Mouse (Mus musculus): ENCODE data around the gene 4930550C14Rik. TPM values are rescaled to one million over a fixed set of nuclear protein-coding genes. Genes with fewer than 3 reads are reported as not detected.

Gene 4930550C14Rik
- not detected for total RNA-seq (2021)
- long read RNA-seq, experiment 1 = 0 reads
- long read RNA-seq, experiment 2 = 0 reads

DNA sequence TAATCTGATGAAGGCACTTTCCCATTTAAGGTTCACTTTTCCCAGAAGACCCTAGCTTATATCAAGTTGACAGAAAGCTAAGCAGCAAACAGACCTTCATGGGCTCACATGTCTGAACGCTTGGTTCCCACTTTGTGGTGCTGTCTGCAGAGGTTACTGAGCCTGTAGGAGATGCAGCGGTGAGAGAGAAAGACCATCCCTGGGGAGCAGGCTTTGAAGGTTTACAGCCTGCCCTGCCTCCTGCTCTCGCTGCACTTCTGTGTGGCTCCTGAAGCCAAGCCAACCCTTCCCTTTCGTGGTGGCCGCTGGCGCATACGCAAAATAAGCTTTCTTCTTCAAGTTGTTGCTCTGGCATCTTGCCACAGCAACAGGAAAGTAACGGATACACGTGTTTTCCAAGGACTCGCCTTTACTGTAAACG lies at the start of gene 4930550C14Rik:
Gene 4930550C14Rik, plus strand, starts transcription at position 35 of the 421 bp plus-strand sequence.
- H3K4me3 ChIP-seq = peak within 1 kb of the TSS; percentile 2
- DNase-seq (ENCODE audit: low spot score in 2 of 2) = no peak
- peak within 1 kb of the TSS; percentile 24 for H3K27ac ChIP-seq

DNA sequence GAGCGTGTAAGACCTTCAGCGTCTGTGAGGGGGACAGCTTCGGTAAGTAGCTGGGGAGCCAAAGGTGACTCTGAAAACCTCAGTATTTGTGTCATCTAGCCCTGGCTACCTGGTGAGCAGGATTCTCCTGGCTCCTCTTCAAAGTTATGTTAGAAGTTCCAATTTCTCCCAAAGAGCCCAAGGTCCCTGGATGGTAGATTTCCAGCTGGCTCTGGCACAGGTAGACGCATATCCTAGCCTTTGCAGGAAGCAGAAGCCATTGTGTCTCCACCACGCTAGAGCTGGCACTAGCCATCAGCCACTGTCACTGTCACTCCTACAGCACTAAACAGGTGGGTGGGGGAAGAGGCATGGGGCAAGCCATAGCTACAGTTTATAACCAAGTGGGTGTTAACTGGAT lies 49.0 kb upstream of the 4930550C14Rik start:
- no peak for DNase-seq (ENCODE audit: low spot score in 2 of 2)
- no peak for TF ChIP-seq CTCF (conservative IDR thresholded peaks at IDR 0.05)
- H3K4me3 ChIP-seq = no peak overlapping the region

More for the DNA sequence above, at the start of gene 4930550C14Rik:
- no peak for TF ChIP-seq CTCF (conservative IDR thresholded peaks at IDR 0.05)

DNA sequence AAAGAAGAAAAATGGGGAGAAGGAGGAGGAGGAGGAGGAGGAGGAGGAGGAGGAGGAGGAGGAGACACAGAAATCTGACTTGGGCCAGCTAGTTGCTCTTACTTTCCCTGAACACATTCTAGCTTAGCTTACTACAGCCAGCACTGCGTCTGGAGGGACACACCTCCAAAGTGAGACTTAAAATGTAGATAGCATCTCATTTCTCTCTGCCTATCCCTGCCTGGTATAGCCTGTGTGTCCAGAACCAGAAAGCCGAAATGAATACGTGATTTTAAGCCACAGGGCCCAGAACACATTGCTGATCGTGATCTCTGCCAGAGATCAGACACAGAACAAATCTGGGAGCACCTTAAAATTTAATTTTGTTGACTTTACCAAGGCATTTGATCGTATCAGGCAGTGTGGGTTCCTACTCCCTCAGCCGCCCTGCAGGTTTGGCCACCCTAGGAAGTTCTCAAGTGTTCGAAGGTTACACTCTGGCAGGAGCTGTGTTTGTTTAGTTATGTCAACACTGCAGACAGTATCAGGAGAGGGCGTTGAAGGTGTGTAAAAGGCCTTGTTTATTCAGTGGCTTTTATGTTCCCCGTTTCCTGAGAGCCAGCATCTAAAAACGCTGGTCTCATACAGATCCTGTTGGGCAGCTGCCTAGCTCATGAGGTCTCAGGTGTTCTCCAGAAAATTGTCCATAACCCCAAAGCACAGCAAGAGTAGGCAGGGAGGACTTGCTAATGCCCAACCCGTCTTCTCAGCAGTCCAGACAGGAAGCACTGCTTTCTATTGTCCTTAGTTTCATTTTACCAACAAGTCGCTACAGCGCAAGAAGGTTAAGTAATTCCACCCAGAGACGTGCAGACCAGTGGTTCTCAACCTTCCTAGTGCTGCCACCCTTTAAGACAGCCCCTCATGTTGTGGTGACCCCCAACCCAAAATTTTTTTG lies 45.6 kb upstream of the 4930550C14Rik start:
- TF ChIP-seq CTCF (conservative IDR thresholded peaks at IDR 0.05) = no peak
- no peak for DNase-seq (ENCODE audit: low spot score in 2 of 2)
- Histone ChIP-seq H3K27ac (no peak overlapping the region), H3K4me3 (no peak overlapping the region)

More for the DNA sequence above, 49.0 kb upstream of the 4930550C14Rik start:
- no peak overlapping the region for H3K27ac ChIP-seq

DNA sequence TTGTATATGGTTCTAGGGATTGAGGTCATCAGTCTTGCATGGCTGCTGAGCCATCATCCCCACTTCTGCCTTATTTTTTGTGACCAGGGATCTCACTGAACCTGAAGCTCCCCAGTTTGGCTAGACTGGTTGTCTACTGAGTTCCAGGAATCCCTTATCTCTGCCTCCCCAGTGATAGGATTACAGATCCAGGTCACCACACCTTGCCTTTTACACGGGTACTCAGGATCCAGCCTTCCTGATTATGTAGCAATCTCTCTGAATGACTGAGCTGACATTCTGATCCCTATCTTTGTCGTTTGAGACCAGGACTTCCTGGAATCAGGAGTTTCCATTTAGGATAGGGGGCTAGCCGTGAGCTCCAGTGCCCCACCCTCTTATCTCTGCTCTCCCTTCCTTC lies 30.8 kb upstream of the 4930550C14Rik start:
- H3K27ac ChIP-seq = no peak overlapping the region
- H3K4me3 ChIP-seq = no peak overlapping the region
- DNase-seq (ENCODE audit: low spot score in 2 of 2) = no peak
- no peak for TF ChIP-seq CTCF (conservative IDR thresholded peaks at IDR 0.05)

DNA sequence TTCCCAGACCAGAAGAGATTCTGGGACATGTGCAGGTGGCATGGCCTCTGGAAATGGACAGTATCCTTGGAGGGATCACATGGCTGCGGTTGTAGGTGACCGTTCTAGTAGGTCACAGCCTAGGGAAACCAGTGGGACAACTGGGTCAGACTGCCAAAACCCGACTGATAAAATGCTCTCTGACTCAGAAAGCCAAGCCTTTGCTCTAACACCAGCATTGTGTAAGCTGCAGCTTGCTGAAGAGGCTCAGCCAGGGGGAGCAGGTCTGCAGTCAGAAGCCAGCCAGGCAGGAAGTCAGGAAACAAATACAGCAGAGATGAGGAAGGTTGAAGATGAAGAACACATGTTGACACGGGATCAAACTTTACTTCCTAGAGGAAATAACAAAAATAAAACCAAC lies 26.2 kb upstream of the 4930550C14Rik start:
- Histone ChIP-seq H3K27ac (no peak overlapping the region), H3K4me3 (no peak overlapping the region)
- DNase-seq (ENCODE audit: low spot score in 2 of 2) = no peak
- no peak for TF ChIP-seq CTCF (conservative IDR thresholded peaks at IDR 0.05)

DNA sequence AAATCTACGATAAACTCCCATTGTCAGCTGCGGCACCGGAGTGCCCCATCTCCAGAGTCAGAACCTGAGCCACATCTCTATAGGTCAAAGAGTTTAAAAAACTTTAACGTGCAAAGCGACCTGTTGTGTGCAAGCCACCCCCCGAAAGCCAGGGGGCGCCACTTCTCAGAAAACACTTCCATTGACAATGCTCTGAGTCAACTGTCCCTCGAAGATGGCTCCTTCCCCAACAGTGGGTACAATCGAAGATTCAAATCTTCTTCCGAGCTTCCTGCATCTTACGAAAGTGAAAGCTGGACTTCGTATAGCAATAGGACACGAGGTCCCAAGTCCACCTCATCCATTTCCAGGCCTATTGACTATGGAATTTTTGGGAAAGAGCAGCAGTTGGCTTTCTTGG lies 25.3 kb upstream of the 4930550C14Rik start:
- peak; percentile 66 for TF ChIP-seq CTCF (conservative IDR thresholded peaks at IDR 0.05)
- Histone ChIP-seq H3K27ac (no peak overlapping the region), H3K4me3 (no peak overlapping the region)
- DNase-seq (ENCODE audit: low spot score in 2 of 2) = no peak

DNA sequence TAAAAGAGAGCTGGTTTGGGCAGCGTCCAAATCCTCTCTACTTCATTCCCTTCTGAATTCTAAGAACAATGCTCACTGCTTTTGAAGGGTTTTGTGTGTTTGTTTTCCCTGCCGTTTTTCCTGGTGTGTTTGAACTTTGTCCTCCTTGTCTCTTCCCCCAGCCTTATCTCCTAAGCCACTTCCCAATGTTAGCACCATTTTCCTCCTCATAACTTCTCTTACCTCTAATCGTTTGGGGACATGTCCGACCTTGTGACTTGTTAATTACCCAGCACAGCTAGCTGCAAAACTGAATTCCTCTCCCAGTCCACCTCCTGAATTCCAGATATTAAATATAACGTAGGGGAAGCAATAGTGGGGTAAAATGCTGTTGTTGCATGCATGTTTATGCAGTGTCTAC lies 24.5 kb upstream of the 4930550C14Rik start:
- DNase-seq (ENCODE audit: low spot score in 2 of 2) = no peak
- no peak overlapping the region for H3K4me3 ChIP-seq
- no peak overlapping the region for H3K27ac ChIP-seq
- TF ChIP-seq CTCF (conservative IDR thresholded peaks at IDR 0.05) = no peak

DNA sequence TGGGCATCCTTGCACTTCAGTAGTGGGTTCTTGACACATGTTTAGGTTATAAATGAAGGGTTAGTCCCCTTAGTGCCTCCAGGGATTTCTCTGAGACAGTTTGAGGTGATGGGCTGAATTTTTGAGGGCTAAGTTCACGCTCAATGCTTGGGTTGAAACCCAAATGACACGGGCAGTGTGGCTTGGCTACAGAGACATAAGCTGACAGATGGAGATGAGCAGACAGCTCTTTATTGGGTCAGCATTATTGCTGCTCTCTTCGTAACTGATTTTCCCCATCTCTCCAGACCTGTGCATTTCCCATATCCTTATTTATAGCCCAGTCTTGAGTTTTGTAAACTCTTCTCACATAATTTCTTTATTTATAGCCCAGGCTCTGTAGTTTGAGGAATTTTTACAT lies 24.0 kb upstream of the 4930550C14Rik start:
- Histone ChIP-seq H3K27ac (no peak overlapping the region), H3K4me3 (no peak overlapping the region)
- DNase-seq (ENCODE audit: low spot score in 2 of 2) = no peak
- TF ChIP-seq CTCF (conservative IDR thresholded peaks at IDR 0.05) = no peak

DNA sequence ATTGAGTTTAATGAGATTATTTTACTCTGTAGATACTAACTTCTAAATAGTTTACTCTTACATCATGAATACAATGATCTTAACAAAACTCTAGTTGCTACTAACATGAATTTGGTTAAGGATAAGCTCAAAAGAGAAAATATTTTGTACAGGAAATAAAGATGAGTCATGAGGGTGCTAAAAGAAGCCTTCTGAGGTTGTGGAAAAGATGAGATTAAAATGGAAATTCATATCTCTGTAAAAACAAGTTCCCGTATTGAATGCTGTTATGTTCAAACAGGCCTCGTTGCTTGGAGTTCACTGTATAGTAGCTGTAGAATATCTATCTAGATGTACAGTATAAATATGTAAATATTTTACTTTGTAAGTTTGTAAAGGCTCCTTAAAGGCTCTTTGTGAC lies 21.5 kb upstream of the 4930550C14Rik start:
- DNase-seq (ENCODE audit: low spot score in 2 of 2) = no peak
- Histone ChIP-seq H3K4me3 (no peak overlapping the region), H3K27ac (no peak overlapping the region)
- TF ChIP-seq CTCF (conservative IDR thresholded peaks at IDR 0.05) = no peak

DNA sequence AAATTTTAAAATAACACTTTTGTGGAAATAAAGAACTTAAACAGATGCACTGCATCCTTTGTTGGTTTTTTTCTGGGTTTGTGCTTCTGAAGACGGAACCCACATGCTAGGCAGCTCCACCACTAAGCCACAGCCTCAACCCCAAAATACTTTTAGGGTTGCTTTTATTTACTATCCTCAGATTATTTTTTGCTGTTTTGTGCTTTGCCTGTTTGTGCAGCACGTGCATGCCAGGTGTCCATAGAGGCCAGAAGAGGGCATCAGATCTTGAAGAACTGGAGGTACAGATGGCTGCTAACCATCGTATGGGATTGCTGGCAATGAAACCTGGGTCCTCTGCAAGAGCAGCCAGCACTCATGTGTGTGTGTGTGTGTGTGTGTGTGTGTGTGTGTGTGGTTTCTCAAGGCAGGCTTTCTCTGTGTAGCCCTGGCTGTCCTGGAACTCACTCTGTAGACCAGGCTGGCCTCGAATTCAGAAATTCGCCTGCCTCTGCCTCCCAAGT lies 21.0 kb upstream of the 4930550C14Rik start:
- no peak for DNase-seq (ENCODE audit: low spot score in 2 of 2)
- Histone ChIP-seq H3K27ac (no peak overlapping the region), H3K4me3 (no peak overlapping the region)
- no peak for TF ChIP-seq CTCF (conservative IDR thresholded peaks at IDR 0.05)

DNA sequence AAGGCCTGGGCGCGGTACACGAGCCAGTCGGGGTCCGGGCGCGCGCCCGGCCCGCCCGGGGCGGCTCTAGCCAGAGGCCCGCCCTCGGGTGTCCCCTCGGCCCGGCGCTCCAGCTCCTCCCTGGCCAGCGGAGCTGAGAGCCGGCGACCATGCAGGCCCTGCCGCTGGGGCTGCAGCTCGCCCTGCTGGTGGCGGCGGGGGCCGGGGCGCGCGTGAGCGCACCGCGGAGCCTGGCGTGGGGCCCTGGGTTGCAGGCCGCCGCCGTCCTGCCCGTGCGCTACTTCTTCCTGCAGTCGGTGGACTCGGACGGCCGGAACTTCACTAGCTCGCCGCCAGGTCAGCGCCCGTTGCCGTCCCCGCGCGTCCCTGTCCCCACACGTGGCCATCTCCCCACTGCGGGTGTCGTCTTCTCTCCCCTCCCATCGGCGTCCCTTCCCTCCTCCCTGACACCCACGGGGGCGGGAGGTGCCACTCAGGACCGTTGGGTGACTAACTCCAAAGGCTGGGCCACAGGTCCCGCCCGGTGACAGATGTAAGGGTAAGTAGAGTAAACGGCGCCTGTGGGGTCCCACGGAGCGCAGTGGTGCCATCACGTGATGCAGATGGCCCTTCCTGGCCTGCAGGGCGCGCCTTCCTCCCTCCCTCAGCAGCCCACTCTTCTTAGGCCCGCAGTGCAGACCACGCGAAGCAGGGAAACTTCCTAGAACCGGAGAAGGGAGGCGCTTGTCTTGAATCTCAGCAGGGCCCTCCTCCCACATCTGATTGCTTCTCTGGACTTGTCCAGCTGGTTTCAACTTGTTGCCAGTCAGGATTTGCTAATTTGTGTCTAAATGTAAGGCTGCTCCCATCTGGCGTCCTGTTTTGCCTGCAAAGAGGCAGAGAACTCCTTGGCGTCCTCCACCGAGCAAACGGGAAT lies 17.9 kb upstream of the 4930550C14Rik start, which contains the start of gene Kdelc2:
Gene Kdelc2, plus strand, starts transcription at position 75 of the 916 bp plus-strand sequence.
- H3K27ac ChIP-seq = peak within 1 kb of the TSS; percentile 95
- TF ChIP-seq CTCF (conservative IDR thresholded peaks at IDR 0.05) = peak; percentile 22
- peak; percentile 62 to 84 for DNase-seq (ENCODE audit: low spot score in 2 of 2)
- peak within 1 kb of the TSS; percentile 86 for H3K4me3 ChIP-seq

DNA sequence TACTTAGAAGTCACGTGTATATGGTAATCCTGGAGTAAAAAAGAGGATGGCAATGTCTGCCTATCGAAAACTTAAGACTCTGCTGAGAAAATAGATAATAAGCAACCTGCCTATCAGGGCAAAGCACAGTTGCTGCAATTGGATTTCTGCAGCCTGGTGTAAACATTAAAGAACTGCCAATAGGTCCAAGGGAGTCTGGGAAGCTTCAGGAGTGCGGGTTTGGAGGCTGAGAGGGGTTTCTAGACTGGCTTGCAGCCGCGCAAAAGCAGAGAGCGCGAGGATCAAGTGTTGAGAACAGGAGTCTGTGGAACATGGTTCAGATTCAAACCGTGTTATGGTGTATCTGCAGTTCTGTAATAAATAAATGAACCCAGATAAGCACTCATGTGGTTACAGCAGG lies 17.3 kb upstream of the 4930550C14Rik start:
- no peak for DNase-seq (ENCODE audit: low spot score in 2 of 2)

More for the DNA sequence above, 17.3 kb upstream of the 4930550C14Rik start:
- no peak for TF ChIP-seq CTCF (conservative IDR thresholded peaks at IDR 0.05)
- Histone ChIP-seq H3K27ac (peak overlapping the region; percentile 95), H3K4me3 (peak overlapping the region; percentile 86)
